Mouse (Mus musculus): ENCODE data around the gene Olfr66. TPM values are rescaled to one million over a fixed set of nuclear protein-coding genes. Genes with fewer than 3 reads are reported as not detected.

Olfr66 gene
- polyA plus RNA-seq, 1 experiment: not detected

- no peaks in the 10 kb centered on the region for H3K27me3 ChIP-seq (ENCODE audit: control insufficient read depth, insufficient read depth, insufficient read length)
- TF ChIP-seq USF1 (IDR thresholded peaks at IDR 0.05; ENCODE audit: low read depth) (no peak), TCF12 (IDR thresholded peaks at IDR 0.05; ENCODE audit: insufficient read depth, poor library complexity, severe bottlenecking) (no peak), SRF (IDR thresholded peaks at IDR 0.05; ENCODE audit: control insufficient read depth, insufficient read length, low read depth) (no peak), MYOG (IDR thresholded peaks at IDR 0.05; ENCODE audit: control insufficient read depth in 1 of 3, insufficient read depth in 1 of 3, insufficient read length in 2 of 3, low read depth in 2 of 3) (no peak), MYOD1 (IDR thresholded peaks at IDR 0.05; ENCODE audit: control insufficient read depth in 1 of 3, insufficient read length in 2 of 3, low read depth in 2 of 3) (no peak), MAX (IDR thresholded peaks at IDR 0.05; ENCODE audit: low read depth) (no peak), TCF3 (IDR thresholded peaks at IDR 0.05; ENCODE audit: insufficient read length, low read depth) (no peak), REST (IDR thresholded peaks at IDR 0.05; ENCODE audit: insufficient read depth, insufficient read length) (no peak), E2F4 (IDR thresholded peaks at IDR 0.05; ENCODE audit: insufficient read depth) (no peak), POLR2AphosphoS2 (IDR thresholded peaks at IDR 0.05; ENCODE audit: insufficient read length, low read depth) (no peak), CEBPB (IDR thresholded peaks at IDR 0.05; ENCODE audit: insufficient read depth, poor library complexity, severe bottlenecking) (no peak)
- no peaks in the 10 kb centered on the region for H3K36me3 ChIP-seq (ENCODE audit: control insufficient read depth, insufficient read depth)
- no peaks in the 10 kb centered on the region for H3K79me2 ChIP-seq (ENCODE audit: control insufficient read depth, insufficient read depth)
- H3K4me3 ChIP-seq: no peak overlapping the region
- H3K4me2 ChIP-seq (ENCODE audit: low read depth): no peak overlapping the region
- no peak overlapping the region for H3ac ChIP-seq (ENCODE audit: control insufficient read depth, insufficient read length)
Measured at GRCm38 (mm10) chr7:103844525-103845325, 41.3 kb downstream of the Olfr66 start.

- Histone ChIP-seq H3ac (ENCODE audit: control insufficient read depth, insufficient read length) (no peak within 1 kb of the TSS), H3K4me2 (ENCODE audit: low read depth) (no peak within 1 kb of the TSS), H3K79me2 (ENCODE audit: control insufficient read depth, insufficient read depth) (no peaks in the 10 kb centered on the region), H3K27me3 (ENCODE audit: control insufficient read depth, insufficient read depth, insufficient read length) (no peaks in the 10 kb centered on the region), H3K4me3 (no peak within 1 kb of the TSS), H3K36me3 (ENCODE audit: control insufficient read depth, insufficient read depth) (no peaks in the 10 kb centered on the region)
- TF ChIP-seq TCF3 (IDR thresholded peaks at IDR 0.05; ENCODE audit: insufficient read length, low read depth): no peak
- TF ChIP-seq USF1 (IDR thresholded peaks at IDR 0.05; ENCODE audit: low read depth): no peak
- no peak for TF ChIP-seq SRF (IDR thresholded peaks at IDR 0.05; ENCODE audit: control insufficient read depth, insufficient read length, low read depth)
- no peak for TF ChIP-seq E2F4 (IDR thresholded peaks at IDR 0.05; ENCODE audit: insufficient read depth)
- TF ChIP-seq REST (IDR thresholded peaks at IDR 0.05; ENCODE audit: insufficient read depth, insufficient read length): no peak
- TF ChIP-seq MAX (IDR thresholded peaks at IDR 0.05; ENCODE audit: low read depth): no peak
- TF ChIP-seq POLR2A (IDR thresholded peaks at IDR 0.05; ENCODE audit: insufficient read length, low read depth): no peak
- TF ChIP-seq MYOG (IDR thresholded peaks at IDR 0.05; ENCODE audit: control insufficient read depth in 1 of 3, insufficient read depth in 1 of 3, insufficient read length in 2 of 3, low read depth in 2 of 3): no peak
Measured at GRCm38 (mm10) chr7:103843034-103843433, 43.0 kb downstream of the Olfr66 start, which contains the start of gene Hbb-bh1. Hbb-bh1 (minus strand) TSS chr7:103843164.

DNA sequence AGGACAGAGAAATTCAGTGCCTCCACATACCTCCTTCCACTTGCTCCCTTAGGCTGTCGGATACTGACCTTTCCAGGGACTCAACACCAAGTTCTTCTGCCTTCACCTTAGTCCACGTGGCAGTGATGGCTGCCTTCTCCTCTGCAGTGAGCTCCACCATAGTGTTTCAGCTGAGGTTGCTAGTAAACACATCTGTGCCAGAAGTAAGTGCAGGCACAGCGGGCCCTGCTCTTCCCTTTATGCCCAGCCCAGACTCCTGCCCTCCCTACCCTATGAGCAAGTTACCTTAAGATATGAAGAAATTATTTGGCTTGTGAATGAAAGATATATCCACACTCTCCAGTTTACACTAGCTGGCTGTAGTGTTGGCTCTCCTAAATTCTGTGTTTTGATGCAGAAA is 45.8 kb downstream of the Olfr66 start, which contains the start of gene Hbb-bh2:
TSS of gene Hbb-bh2 (minus strand) at position 253 of the 400 bp plus-strand sequence.
- no peak for TF ChIP-seq USF1 (IDR thresholded peaks at IDR 0.05; ENCODE audit: low read depth)
- TF ChIP-seq TCF3 (IDR thresholded peaks at IDR 0.05; ENCODE audit: insufficient read length, low read depth): no peak
- TF ChIP-seq MYOG (IDR thresholded peaks at IDR 0.05; ENCODE audit: control insufficient read depth in 1 of 3, insufficient read depth in 1 of 3, insufficient read length in 2 of 3, low read depth in 2 of 3): no peak
- no peak for TF ChIP-seq CEBPB (IDR thresholded peaks at IDR 0.05; ENCODE audit: insufficient read depth, poor library complexity, severe bottlenecking)
- no peak for TF ChIP-seq POLR2AphosphoS2 (IDR thresholded peaks at IDR 0.05; ENCODE audit: insufficient read length, low read depth)
- TF ChIP-seq POLR2A (IDR thresholded peaks at IDR 0.05; ENCODE audit: insufficient read length, low read depth): no peak
- no peak for TF ChIP-seq MYOD1 (IDR thresholded peaks at IDR 0.05; ENCODE audit: control insufficient read depth in 1 of 3, insufficient read length in 2 of 3, low read depth in 2 of 3)
- TF ChIP-seq E2F4 (IDR thresholded peaks at IDR 0.05; ENCODE audit: insufficient read depth): no peak
- TF ChIP-seq SRF (IDR thresholded peaks at IDR 0.05; ENCODE audit: control insufficient read depth, insufficient read length, low read depth): no peak
- no peak for TF ChIP-seq REST (IDR thresholded peaks at IDR 0.05; ENCODE audit: insufficient read depth, insufficient read length)
- no peak for TF ChIP-seq TCF12 (IDR thresholded peaks at IDR 0.05; ENCODE audit: insufficient read depth, poor library complexity, severe bottlenecking)
- TF ChIP-seq MAX (IDR thresholded peaks at IDR 0.05; ENCODE audit: low read depth): no peak
- Histone ChIP-seq H3K79me2 (ENCODE audit: control insufficient read depth, insufficient read depth) (no peaks in the 10 kb centered on the region), H3K27me3 (ENCODE audit: control insufficient read depth, insufficient read depth, insufficient read length) (no peaks in the 10 kb centered on the region), H3ac (ENCODE audit: control insufficient read depth, insufficient read length) (no peak within 1 kb of the TSS), H3K4me3 (no peak within 1 kb of the TSS), H3K36me3 (ENCODE audit: control insufficient read depth, insufficient read depth) (no peaks in the 10 kb centered on the region), H3K4me2 (ENCODE audit: low read depth) (no peak within 1 kb of the TSS)

Other genes starting within 250 kb of the Olfr66 start
- not detected for gene Olfr622, start 243.6 kb downstream of the Olfr66 start, polyA plus RNA-seq (2012; fragmentation: generic; extraction: Trizol)
- gene Olfr623, start 222.6 kb downstream of the Olfr66 start, polyA plus RNA-seq (2012; fragmentation: generic; extraction: Trizol): not detected
- not detected for gene Olfr624, start 215.1 kb downstream of the Olfr66 start, polyA plus RNA-seq (2012; fragmentation: generic; extraction: Trizol)
- not detected for gene Olfr625-ps1, start 203.5 kb downstream of the Olfr66 start, polyA plus RNA-seq (2012; fragmentation: generic; extraction: Trizol)
- not detected for gene Olfr243, start 171.6 kb downstream of the Olfr66 start, polyA plus RNA-seq (2012; fragmentation: generic; extraction: Trizol)
- not detected for gene Olfr628, start 155.9 kb downstream of the Olfr66 start, polyA plus RNA-seq (2012; fragmentation: generic; extraction: Trizol)
- not detected for gene Olfr629, start 141.3 kb downstream of the Olfr66 start, polyA plus RNA-seq (2012; fragmentation: generic; extraction: Trizol)
- not detected for gene Olfr630, start 128.9 kb downstream of the Olfr66 start, polyA plus RNA-seq (2012; fragmentation: generic; extraction: Trizol)
- not detected for gene Olfr69, start 114.7 kb downstream of the Olfr66 start, polyA plus RNA-seq (2012; fragmentation: generic; extraction: Trizol)
- not detected for gene Olfr68, start 106.6 kb downstream of the Olfr66 start, polyA plus RNA-seq (2012; fragmentation: generic; extraction: Trizol)
- gene Olfr67, start 94.4 kb downstream of the Olfr66 start, polyA plus RNA-seq (2012; fragmentation: generic; extraction: Trizol): not detected
- not detected for gene Hbb-bt, start 72.3 kb downstream of the Olfr66 start, polyA plus RNA-seq (2012; fragmentation: generic; extraction: Trizol)
- gene Hbb-bs, start 58.2 kb downstream of the Olfr66 start, polyA plus RNA-seq (2012; fragmentation: generic; extraction: Trizol): not detected
- not detected for gene Hbb-bh2, start 45.7 kb downstream of the Olfr66 start, polyA plus RNA-seq (2012; fragmentation: generic; extraction: Trizol)
- not detected for gene Hbb-bh1, start 43.1 kb downstream of the Olfr66 start, polyA plus RNA-seq (2012; fragmentation: generic; extraction: Trizol)
- gene Hbb-y, start 33.0 kb downstream of the Olfr66 start, polyA plus RNA-seq (2012; fragmentation: generic; extraction: Trizol): not detected
- gene Olfr64, start 8.2 kb upstream of the Olfr66 start, polyA plus RNA-seq (2012; fragmentation: generic; extraction: Trizol): not detected
- gene Olfr65, start 17.2 kb upstream of the Olfr66 start, polyA plus RNA-seq (2012; fragmentation: generic; extraction: Trizol): not detected
- gene Olfr631, start 42.6 kb upstream of the Olfr66 start, polyA plus RNA-seq (2012; fragmentation: generic; extraction: Trizol): not detected
- not detected for gene Olfr632, start 48.1 kb upstream of the Olfr66 start, polyA plus RNA-seq (2012; fragmentation: generic; extraction: Trizol)
- gene Olfr633, start 58.2 kb upstream of the Olfr66 start, polyA plus RNA-seq (2012; fragmentation: generic; extraction: Trizol): not detected
- gene Olfr635, start 84.9 kb upstream of the Olfr66 start, polyA plus RNA-seq (2012; fragmentation: generic; extraction: Trizol): not detected
- gene Olfr638, start 112.5 kb upstream of the Olfr66 start, polyA plus RNA-seq (2012; fragmentation: generic; extraction: Trizol): not detected
- not detected for gene Olfr639, start 131.1 kb upstream of the Olfr66 start, polyA plus RNA-seq (2012; fragmentation: generic; extraction: Trizol)
- gene Olfr640, start 139.3 kb upstream of the Olfr66 start, polyA plus RNA-seq (2012; fragmentation: generic; extraction: Trizol): not detected
- not detected for gene Olfr641, start 149.2 kb upstream of the Olfr66 start, polyA plus RNA-seq (2012; fragmentation: generic; extraction: Trizol)
- gene Olfr642, start 166.4 kb upstream of the Olfr66 start, polyA plus RNA-seq (2012; fragmentation: generic; extraction: Trizol): not detected
- not detected for gene 4930516K23Rik, start 175.2 kb upstream of the Olfr66 start, polyA plus RNA-seq (2012; fragmentation: generic; extraction: Trizol)
- gene Olfr644, start 185.6 kb upstream of the Olfr66 start, polyA plus RNA-seq (2012; fragmentation: generic; extraction: Trizol): not detected
- not detected for gene Olfr645, start 199.2 kb upstream of the Olfr66 start, polyA plus RNA-seq (2012; fragmentation: generic; extraction: Trizol)
- not detected for gene Olfr646, start 218.6 kb upstream of the Olfr66 start, polyA plus RNA-seq (2012; fragmentation: generic; extraction: Trizol)
- gene Ubqln5, start 243.6 kb upstream of the Olfr66 start, polyA plus RNA-seq (2012; fragmentation: generic; extraction: Trizol): not detected

All from myocyte (in vitro differentiated cells).